Mouse (Mus musculus): ENCODE results near the gene Snx15.

Gene Snx15

DNA sequence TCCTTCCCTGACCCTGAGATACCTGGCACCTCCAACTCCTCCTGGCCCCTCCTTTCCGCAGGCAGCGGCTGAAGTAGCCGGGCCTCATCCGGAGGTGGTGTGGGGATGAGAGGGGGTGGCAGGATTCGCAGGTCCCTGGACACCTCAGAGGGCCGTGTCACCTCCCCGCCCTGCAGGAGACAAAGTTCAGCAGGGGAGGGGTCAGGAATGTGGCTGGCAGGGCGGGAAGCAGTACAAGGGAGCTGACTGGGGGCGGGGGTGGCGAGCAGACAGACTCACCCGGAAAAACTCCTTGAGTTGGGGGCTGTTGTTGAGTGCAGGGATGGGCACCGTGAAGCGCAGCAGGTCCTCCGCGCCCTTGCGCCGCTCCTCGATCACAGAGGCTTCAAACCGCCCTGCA, 6.3 kb downstream of the Snx15 start:
- peak; percentile 58 for DNase-seq (ENCODE audit: low read depth, low spot score)

DNA sequence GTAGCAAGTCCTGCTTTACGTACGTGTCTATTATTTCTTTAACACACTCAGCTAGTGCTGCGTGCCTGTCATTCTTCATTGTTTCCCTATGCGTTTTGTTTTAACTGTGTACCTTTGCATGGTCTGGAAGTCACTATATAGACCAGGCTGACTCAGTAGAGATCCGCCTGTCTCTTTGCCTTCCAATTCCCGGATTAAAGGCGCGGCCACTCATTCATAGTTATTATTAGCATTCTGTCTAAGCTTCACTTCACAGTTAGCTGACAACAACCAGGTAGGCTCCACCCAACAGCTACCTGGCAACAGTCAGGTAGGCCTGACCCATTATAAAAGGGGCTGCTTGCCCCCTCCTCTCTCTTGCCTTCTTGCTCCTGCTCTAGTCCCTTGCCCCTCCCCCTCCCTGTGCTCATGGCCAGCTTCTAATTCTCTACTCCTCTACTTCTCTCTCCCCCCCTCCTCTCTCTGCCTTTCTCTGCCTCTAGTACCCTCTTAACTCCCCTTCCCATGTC, 9.4 kb downstream of the Snx15 start:
- DNase-seq (ENCODE audit: low read depth, low spot score), result no peak

DNA sequence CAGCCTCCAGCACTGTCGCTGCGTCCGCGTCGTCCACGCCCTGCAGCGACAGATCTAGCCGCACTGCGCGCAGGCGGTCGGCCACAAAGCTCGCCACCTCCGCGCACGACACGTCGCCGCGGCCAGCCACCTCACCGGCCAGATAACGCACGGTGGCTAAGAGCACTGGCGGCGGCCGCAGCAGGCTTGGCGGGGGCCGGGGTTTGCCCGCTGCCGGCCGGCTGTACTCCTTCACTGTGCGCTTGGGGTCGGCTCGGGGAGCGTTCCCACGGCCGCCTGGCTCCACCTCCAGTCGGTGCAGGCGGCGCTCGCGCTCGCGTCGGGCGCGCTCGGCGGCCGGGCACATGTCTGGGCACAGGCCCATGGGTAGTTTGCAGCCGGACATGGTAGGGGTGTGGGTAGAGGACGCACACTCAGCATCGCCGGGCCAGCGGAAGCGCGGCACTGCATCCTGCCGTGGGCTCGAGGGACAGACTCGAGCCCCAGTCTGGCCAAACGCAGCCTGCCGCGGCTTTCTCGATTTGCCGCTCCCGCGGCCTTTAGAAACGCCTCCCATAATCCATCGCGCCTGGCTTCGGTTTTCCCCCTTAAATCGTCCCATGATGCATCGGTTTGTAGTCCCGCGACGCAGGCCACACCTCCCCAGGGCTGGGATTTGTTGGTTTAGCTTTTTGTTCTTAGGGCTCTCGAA, 10.0 kb downstream of the Snx15 start, which contains the start of gene Sac3d1:
Gene Sac3d1, minus strand, starts transcription at position 665 of the 691 bp plus-strand sequence.
- DNase-seq (ENCODE audit: low read depth, low spot score), result peak; percentile 97

DNA sequence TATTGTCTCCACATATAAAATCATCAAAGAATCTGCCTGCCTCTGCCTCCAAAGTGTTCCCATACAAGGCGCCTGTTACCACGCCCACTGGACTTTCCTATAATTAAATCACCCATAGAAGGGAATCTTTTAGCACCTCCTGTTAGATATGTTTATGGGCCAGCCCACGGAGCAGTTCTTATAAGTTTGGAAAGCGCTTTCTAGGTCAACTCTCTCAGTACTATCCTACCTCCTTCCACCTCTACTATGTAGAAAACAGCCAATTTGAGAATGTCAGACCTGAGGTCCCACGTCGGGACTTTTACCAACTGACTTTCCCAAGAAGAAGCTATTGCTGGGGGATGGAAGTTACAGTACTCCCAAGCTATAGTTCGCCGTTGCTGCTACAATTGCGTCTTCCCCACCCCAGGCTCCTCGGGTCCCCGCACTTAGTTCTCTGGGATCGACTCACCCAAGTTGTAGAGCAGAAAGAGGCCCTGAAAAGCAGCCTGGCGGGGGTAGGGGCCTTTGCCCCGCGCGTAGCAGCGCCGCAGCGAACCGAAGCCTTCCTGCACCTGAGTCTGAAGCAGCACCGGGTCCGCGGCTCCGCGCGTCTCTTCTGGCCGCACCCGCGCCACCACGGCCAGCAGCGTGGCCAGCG, 10.6 kb downstream of the Snx15 start:
- peak; percentile 20 for DNase-seq (ENCODE audit: low read depth, low spot score)

DNA sequence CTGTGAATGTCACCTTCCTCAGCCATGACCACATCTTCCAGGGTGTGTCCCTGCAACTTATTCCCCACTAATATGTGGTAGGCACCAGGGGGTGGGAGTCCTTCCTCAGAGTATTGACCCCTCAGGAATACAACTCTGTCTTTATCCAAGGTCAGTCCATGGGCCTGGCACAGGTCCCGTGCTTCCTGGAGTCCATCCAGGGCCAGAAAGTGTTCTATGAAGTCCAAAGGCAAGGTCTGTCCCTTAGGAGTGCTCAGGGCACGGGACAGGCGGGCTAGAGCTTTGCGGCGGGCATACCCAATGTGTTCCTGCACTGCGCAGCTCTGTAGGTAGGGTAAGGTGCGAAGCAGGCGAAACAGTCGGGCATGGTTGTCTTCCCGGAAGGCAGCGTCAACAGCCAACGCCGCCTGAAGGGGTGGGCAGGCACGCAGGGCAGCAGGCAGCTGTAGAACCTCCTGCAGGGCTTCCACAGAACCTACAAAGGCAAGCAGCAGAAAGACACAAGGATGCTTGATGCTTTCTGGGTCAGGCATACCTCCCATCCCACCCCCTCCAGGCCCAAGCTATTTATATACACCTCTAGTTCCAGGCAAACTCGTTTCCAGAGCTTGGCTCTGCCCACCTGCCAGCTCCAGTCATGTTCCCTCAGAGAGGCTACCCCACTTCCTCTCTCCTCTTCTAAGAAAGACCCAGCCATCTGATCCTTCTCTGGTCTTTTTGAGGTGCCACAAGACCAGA, 11.8 kb downstream of the Snx15 start:
- DNase-seq (ENCODE audit: low read depth, low spot score), result no peak

DNA sequence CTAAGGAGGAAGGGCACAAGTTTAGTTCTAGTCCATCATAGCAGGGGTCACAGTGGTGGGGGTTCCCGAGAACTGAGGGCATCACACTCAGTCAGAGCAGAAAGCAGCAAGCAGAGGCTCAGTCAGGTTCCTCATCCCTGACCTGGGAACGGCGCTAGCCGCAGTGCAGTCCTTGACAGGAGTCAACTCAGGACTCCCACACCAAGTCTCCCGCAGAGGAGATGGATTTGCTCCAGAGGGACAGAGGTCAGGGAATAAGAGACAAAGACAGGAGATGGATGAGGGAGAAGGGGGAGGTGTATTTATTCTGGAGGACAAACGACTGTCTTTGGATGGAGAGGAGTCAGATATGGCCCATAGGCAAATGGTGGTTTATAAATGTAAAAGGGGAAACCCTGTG, 15.0 kb downstream of the Snx15 start:
- DNase-seq (ENCODE audit: low read depth, low spot score), result no peak

DNA sequence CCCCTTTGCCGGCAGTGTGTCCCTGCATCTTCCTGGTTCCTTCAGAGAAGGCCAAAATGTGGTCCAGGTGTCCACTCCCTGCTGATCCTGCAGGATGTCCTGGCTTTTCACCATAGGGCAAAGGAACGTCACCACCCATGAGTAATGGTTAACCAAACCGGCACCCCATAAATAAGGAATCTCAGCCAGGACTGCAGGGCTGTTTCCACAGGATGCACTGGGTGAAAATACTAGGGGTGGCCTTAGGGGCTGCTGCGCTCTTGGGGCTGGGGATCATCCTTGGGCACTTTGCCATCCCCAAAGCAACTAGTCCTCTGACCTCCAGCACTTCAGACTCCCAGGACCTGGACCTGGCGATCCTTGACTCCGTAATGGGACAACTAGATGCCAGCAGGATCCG, 22.5 kb downstream of the Snx15 start, which contains the start of gene Naaladl1:
Gene Naaladl1, plus strand, starts transcription at position 197 of the 400 bp plus-strand sequence.
- no peak for DNase-seq (ENCODE audit: low read depth, low spot score)

DNA sequence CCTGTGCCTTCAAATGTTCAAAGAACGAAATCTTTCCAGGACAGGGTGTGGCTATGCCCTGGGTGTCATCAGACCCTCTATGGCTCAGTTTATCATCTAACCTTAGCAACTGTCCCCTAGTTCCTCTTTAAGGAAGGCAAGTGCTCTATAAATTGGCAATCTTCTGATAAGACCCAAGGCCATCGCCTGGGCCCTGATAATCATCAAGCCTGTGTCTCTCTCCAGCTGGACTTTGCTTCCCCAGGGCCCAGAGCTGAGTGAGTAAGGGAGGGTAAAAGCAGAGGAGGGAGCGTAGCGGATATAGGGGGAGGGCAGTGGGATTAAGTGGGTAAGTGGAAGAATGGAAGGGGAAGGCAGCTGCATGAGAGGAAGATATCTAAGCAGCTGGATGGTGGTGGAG, 23.6 kb downstream of the Snx15 start:
- no peak for DNase-seq (ENCODE audit: low read depth, low spot score)

DNA sequence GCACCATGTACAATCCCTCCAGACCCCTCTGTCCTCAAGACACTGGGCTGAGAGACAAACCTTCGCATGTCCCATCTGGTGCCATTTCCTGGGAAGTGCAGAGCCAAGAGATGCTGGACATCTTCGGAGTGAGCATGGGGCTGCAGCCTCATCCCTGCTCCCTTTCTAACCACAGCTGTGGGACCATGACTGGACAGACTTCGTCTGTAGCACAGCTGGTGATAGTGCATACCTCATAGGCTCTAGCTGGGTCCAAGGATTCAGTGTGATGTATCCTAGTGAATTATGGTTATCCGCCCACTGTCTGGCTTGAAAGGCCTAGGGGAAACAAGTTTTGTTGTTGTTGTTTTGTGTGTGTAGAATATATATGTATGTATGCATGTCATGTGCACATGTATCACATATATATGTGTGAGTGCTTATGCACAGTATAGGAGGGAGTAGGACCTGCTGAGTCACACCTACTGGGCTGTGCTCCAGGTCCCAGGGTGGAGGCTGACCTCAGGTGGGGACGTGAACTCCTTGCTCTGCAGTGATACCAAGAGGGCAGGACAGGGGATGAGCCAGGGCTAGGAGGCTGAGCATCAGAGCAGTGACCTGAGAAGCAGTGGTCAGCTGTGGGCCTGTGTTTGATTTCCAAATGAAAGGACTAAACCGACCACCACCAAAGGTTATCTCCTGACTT, 25.8 kb downstream of the Snx15 start:
- no peak for DNase-seq (ENCODE audit: low read depth, low spot score)

DNA sequence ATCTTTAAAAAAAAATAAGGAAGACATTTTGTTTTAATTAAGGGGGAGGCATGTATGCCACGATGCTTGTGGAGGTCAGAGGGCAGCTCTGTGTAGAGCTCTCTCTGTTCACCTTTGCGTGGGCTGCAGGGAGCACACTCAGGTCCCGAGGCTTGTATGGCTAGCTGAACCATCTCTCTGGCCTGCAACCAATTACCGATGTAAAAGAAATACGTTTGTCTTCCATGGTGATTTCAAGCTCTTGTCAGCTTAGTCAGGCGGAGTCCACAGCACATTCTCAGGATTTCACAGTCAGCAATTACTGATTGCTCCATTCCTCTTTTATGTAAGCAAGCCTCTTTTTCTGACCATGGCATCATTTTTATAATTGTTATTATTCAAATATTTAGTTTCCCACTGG, 26.9 kb downstream of the Snx15 start:
- no peak for DNase-seq (ENCODE audit: low read depth, low spot score)

DNA sequence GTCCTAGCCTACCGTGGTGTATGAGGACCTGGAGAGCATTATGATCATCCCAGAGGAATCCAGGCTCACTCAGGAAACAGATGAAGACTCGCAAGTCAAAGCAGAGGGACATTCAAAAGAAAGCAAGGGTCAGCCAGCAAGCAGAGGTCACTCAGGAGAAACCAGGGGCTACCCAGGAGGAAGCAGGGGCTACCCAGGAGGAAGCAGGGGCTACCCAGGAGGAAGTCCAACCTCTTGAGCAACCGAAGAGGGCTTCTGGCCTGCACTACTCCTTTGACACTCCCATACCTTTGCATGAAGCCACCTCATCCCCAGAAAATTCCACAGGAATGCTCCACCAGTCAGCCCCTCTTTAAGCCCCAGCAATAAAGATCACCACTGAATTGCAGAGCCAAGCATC, 30.3 kb downstream of the Snx15 start:
- no peak for DNase-seq (ENCODE audit: low read depth, low spot score)

DNA sequence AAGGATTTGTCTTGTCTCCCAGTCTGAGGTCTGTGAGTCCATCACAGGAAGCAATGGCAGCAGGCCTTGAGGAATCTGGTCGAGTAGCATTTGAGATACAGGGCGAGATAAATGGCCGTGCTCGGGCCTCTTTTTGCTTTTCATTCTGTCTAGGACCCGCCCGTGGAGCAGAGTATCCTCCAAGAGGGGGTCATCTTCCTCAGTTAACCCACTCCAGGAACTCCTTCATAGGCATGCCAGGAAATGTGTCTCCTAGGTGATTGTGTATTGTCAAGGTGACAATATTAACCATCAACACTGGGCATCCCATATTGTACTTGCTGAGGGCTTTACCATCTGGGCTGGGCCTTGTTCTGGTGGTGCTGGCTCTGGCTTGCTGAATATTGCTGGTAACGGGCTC, 34.0 kb downstream of the Snx15 start, which contains the start of gene AC131692.1:
Gene AC131692.1, plus strand, starts transcription at position 301 of the 400 bp plus-strand sequence.
- no peak for DNase-seq (ENCODE audit: low read depth, low spot score)

DNA sequence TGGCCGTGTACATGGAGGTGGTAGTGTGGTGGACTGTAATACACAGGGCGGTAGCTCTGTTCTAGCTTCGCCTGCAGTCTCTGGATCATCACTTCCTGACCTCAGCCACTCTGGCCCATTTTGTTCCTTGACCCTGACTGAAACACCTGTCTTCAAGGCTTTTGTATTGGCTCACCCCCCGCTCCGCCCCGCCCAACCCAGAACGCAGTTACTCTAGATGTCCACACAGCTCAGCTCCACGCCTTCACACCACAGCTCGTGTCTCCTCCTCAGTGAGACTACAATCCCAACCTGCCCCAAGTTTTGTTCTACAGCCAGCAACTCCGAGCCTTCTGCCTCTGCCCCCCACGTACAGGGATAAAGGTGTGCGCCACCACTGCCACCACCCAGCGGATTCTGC, 39.3 kb downstream of the Snx15 start:
- DNase-seq (ENCODE audit: low read depth, low spot score), result peak; percentile 53

DNA sequence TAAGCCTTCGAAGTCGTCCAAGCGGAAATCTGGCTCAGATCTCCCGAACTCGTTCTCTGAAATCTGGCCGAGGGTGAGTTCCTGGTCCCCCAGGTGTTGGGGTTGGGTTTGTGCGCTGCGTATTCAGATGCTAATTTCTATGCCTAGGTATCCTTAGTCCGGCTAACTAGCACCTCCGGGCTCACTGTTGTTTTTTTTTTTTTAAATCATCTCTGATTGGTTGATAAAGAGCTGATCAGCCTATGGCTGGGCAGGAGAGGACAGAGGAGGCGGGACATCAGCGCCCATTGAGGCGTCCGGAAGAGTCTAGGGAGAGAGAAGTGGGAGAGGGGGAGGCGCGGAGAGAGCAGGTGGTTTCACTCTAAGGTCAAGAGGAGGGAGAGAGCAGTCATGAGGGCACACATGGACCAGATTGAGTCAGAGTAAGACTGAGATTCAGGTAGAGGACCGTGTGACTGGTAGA, 42.7 kb downstream of the Snx15 start:
- DNase-seq (ENCODE audit: low read depth, low spot score), result peak; percentile 99

DNA sequence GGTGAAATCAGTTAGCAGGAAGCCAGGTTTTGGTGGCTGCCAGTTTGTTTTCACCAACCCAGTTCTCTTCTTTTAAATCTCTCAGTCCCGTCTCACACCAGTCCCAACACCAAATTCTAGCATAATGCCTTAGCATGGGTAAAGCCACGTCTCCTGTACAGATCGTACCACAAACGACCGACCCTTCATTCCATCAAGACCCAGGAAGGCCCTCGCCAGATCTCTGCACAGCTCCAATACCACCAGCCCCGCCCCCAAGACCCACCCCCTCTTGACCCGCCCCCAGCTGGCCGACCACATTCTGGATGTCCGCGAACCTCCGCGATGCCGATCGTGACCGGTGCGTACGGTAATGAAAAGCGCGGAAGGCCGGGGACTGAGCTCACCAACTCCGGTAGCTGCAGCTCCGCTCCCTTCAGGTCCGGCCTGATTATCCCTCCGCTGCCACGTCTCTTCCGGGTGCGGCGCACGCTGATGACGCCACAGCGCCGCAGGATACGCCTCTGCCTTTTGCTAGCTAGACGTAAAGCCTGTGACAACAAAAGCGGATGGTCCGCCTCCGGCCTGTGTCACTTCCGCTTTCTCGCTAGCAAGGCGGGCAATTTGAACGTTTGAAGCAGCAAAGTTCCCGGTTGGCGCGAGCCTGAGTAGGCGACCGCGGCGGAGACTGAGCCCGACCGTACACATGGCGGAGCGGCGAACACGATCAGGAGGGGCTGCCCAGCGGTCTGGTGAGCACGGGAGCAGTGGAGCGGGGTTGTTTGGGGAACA, 43.4 kb downstream of the Snx15 start, which contains the start of the genes Zfpl1 and Cdca5:
Gene Zfpl1, minus strand, starts transcription at position 479 of the 771 bp plus-strand sequence.
Gene Cdca5, plus strand, starts transcription at position 506 of the 771 bp plus-strand sequence.
- DNase-seq (ENCODE audit: low read depth, low spot score), result peak; percentile 99

DNA sequence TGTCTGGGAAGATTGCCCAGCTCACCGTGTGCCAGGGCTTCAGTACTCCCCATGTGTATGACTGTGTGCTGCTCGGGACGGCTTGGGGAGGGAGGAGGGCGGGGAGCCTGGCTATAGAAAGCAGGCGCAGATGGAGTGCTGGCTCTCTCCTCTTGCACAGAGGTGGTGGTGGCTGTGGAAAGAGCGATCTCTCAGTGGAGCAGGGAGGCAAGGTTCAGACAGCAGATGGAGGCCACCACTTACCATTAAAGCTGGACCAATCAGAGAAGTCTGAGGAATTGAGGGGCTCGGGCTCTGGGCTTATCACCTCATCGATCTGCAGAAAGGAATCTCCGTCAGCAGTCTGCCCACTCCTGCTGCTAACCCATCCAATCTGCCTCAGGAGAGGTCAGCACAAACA, 45.9 kb downstream of the Snx15 start, which contains the start of gene Gm28374:
Gene Gm28374, minus strand, starts transcription at position 101 of the 400 bp plus-strand sequence.
- no peak for DNase-seq (ENCODE audit: low read depth, low spot score)

DNA sequence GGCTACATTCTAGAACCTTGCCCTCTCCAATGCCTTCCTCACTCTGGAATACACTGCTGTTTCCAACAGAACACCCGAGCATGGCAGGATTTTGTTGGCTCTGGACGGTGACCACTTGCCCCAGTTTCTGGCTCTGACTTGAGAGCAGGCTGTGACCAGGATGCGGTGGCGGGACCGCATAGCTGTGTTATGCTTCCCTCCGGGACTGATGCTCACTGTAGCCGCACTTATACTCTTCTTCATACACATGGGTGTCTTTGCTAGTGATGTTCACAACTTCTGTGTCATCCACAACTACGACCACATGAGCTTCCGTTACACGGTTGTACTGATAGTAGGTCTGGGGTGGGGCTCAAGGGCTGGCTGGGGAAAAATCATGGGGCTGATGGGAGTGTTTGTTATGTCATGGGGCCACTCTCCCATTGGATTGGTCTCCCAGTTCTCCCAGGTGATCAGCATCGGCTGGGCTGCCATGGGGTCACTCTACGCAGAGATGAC, 48.1 kb downstream of the Snx15 start, which contains the start of gene Tmem262:
Gene Tmem262, plus strand, starts transcription at position 51 of the 498 bp plus-strand sequence.
- no peak for DNase-seq (ENCODE audit: low read depth, low spot score)

DNA sequence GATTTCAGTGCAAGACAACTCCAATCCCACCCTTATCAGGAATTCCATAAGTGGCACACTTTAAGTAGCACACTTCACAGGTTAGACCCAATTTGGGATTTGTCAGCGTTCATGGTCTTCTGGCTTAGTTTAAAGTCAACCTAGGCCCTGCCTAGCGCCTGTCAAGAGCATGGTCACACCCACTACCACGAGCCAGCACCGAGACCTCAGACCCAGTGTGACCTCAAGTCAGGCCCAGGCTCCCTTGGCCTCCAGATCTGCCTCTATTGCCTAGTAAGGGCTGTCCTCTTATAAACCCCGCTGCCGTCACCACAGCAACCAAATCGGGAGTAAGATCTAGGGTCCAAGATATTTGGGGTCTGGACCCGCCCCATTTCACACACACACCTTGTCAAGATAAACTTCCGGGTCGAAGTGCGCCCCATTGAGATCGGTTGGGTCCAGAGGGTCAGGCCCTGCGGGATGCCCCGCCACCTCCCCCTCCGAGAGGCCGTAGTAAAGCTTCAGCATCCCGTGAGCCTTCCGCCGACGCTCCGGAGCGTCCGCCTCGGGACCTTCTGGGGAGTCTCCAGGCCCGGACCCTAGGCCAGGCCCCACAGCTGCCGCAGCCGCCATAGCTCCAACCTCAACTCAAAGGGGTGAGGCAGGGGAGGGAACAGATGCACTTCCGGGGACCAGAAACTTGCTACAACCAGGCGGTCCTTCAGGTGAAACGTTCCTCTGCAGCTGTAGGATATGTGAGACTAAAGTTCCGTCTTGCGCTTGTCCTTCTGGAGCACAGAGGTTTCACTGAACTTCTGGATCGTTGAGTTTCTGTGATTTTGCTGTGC, 51.3 kb downstream of the Snx15 start, which contains the start of gene Vps51:
Gene Vps51, minus strand, starts transcription at position 668 of the 830 bp plus-strand sequence.
- peak; percentile 97 for DNase-seq (ENCODE audit: low read depth, low spot score)

DNA sequence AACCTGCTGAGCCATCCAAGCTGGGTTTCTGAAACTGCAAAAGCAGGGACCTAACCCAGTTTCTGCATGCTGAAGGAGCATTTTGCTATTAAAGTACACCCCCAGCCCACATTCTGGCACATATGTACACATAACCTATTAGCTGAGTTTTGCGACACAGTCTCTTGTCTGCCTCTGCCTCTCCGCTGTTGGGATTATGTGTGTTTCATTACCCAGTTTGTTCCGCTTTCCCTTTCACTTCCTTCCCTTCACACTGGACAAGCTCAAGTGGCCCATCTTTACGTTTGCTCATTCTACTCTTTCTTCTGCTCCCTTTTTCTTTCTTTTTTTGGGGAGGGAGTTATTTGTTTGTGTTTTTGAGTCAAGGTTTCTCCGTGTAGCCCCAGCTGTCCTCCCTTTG, 54.2 kb downstream of the Snx15 start:
- no peak for DNase-seq (ENCODE audit: low read depth, low spot score)
